Mouse (Mus musculus): ENCODE results near the gene Cyb561d1.
A peak's percentile ranks its signal among the peaks of the same experiment; 100 is the strongest.
"Not testable (repeated sequence)": the region's sequence is repeated elsewhere in the genome, so short reads cannot be mapped to it uniquely, and the experiment has no call there.

Gene Cyb561d1

DNA sequence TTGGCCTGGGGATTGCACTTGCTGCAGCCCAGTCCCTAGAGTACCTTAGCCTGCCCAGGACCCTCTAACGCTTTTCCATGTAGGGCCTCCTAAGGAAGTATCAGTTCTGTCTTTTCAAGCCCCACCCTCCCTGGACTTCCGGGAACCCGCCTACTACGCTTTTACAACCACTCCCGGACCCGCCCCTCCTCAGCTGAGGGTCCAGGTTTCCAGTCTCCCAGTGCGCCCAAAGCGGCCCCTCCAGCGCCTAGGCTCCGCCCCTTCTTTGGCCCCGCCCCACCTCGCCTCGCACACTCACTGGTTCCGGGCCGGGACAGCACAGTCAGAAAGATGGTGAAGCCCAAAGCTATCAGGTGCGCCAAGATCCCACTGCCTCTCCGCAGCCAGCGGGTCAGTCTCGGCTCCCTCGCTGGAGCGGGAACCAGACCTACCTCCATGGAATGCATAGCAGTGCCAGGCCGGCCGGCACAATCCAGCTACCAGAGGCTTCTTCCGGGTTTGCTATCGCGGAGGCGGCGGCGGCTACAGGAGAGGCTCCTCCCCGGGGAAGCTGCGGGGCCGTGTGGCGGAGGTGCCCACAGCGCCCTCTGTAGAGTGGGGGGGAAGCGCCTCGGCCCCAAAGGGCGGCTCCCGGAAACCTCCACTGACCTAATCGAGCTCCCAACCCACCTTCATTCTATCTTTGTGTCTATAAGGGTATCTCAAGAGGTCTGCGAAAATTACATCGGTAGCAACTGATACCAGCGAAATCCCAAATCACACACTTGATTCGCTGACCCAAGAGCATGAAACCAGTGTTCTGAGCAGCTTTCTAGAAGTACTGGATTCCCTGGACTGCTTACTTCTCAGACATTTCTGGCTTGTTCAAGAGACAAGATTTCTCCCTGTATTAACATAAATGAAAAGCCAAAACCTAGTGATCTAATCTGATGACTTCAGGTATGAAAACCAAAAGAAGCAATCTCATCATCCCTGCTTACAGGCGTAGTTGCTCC is at the start of gene Cyb561d1:
Cyb561d1 (minus strand) TSS at position 884 of the 995 bp plus-strand sequence.
- peak; percentile 93 for DNase-seq

DNA sequence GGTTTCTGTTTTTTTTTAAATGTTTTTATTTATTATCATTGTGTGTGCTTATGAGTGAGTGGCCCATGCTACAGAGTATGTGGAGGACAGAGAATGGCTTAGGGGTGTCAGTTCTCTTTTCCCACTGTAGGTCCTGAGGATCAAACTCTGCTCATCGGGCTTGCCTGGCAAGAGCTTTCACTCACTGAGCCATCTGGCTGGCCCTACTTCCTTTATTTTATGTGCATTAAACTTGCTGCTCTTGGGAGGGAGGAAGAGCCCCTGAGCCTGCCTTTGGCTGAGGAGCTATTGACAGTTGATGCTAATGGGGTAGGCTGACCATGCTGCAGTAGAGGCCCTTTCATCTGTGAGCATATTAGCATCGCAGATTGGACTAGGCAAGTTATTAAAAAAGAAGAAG is 45.8 kb upstream of the Cyb561d1 start:
- DNase-seq, result no peak

DNA sequence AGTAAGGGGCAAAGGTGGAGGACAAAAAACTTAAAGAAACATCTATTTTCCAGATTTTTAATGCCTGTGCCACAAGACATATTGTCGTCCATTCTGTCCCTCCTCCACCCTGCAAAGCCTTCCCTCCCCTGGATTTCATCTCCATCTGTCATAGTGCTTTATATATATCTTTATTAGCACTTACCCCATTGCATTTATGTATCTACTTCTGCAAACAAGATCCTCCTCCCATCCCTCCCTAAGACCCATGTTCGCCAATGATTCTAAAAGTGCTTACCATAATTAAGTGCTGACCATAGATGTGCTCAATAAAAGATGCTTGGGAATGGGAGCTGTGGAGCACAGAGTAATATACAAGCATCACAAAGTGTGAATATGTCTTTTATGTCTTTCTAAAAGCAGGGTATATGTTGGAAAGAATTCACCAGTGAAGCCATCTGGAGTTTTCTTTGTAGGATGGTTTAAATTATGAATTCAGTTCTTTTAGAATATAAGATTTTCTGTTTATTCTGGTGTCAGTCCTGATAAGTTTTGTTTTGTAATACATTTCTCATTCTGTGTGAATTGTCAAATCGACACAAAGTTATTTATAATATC is 40.3 kb upstream of the Cyb561d1 start:
- DNase-seq, result no peak

DNA sequence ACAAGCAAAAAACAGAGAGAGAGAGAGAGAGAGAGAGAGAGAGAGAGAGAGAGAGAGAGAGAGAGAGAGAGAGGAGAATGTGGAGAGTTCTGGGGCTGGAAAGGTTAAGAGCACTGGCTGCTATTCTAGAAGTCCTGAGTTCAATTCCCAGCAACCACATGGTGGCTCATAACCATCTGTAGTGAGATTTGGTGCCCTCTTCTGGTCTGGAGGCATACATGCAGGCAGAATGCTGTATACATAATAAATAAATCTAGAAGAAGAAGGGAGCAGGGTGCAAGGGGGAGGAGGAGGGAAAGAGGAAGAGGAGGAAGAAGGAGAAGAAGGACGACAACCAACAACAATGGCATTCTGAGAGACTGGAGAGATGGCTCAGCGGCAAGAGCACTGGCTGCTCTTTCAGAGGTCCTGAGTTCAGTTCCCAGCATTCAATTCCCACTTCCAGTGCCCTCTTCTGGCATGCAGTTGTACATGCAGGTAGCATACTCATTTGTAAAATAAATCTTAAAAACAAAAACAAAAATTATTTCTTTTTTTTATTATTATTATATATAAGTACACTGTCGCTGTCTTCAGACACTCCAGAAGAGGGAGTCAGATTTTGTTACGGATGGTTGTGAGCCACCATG is 36.6 kb upstream of the Cyb561d1 start:
- not testable (repeated sequence) for DNase-seq

DNA sequence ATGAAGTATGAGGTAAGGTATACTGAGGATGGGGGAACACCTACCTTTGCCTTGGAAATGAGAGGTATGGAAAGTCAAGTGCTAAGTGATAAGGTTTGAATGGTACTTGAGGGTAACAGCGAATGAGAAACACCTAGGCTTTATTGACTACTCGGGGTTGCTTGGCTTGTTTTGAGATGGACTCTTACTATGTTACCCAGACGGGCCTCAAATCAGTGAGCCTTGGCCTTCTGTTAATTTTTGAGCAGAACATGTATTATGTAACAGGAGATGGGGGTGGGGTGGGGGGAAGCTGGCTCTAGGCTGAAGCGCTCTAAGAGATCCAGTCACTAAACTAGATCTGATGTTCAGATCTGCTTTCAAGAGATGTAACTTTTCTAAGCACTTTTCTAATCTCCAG is 30.6 kb upstream of the Cyb561d1 start:
- DNase-seq, result no peak

DNA sequence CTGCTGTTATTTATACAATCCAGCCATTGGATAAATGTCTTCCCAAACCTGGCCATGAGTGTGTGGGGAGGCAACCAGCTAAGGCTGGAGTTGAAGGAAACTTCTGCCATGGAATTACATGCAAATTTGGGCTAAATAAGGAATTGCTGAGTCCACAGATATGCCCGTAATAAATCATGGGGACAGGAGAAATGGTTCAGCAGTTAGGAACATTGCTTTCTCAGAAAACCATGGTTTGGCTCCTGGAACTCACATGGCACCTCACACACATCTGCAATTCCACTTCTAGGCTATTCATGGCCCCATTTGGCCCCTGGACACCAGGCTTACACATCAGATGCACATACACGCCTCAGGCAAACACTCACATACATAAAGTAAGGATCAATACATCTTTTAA is 26.5 kb upstream of the Cyb561d1 start:
- no peak for DNase-seq

DNA sequence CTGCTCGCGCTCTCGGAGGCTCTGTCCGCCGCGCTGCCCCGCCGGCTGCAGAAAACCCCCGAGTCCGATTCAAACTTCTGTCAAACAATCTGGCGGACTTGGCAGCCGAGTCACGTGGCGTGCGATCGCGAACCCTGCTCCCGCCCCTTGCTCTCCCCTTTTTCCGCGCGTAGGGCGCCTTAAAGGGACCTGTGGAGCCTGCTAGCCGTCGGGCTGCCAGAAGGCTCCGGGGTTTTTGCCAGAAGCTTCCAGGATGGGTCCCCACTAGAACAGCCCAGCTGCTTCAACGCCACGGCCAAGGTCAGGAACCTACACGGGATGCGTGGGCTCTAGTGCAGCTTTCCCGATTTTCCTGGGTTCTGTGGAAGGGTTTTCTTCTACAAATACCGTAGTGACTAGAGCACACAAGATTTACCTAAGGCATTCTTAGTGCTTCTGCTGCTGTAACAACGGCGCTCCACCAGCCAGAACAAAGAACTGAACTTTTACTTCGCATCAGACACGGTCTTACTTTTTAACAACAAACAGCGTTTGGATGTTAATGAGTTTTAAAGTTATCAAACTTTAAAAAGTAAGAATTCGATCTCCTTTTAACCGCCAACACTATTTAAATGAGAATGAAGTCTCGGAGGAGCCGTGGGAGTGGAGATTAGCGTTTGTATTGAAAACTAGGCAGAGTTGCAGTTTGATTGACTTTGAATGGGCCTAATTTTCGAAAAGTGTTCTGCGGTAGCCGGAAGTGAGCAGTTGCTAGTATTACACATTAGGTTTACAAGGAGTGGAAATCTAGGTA is 25.7 kb upstream of the Cyb561d1 start, which contains the start of gene Sypl2:
Sypl2 (minus strand) TSS at position 91 of the 793 bp plus-strand sequence.
- DNase-seq, result no peak

DNA sequence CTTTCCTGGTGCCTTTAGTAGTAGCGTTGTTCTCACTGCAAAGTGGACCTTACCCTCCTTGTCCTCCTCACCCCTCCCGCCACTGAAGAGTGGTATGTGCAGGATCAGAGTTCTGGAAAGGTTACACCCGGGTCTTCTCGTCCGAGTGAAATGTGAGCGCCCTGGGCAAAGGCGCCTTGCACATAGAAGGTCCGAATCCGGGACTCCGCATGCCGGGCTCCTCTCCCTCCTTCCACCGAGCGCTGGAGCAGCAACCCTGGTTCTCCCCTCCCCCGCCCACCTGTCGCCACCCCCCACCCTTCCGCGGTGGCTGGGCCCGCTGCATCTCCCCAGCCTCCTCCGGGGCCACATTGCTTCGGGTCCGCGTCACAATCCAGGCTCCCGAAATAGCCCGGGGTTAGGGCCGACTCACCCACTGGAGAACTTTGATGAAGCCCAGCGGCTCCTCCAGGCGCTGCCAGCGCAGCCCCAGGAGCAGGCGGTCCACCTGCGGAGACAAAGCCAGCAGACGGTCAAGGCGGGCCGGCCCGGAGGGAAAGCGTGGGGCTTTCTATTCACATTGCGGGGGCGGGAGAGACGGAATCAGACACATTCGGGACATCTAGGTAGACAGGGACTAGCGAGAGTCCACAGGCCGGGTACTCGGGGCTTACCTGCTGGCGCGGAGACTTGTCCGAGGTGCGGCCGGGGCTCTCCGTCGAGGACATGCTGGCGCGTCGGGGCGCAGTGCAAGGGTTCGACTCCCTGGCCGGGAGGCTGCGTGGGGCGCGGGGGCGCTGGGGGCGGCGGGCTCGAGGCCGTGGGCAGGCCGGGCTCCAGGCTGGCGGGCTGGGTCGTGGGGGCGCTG is 24.9 kb upstream of the Cyb561d1 start:
- DNase-seq, result no peak

DNA sequence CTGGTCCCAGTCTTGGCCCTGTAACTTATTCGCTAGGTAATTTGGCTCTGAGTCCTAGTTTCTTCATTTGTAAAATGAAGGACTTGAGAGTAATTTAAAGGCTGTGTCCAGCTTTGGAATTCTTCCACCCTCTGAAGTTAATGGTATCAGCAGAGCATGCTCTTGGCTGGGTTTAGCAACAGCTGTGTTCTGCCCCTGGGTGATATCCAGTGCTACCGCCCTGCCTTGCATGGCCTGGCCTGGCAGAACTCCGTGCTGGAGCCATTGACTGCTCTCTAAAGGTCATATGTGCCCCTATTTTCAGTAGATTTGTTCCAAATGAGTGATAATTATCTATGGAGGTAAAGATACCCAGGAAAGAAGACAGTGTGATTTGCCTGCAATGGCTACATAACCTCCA is 19.6 kb upstream of the Cyb561d1 start:
- no peak for DNase-seq

DNA sequence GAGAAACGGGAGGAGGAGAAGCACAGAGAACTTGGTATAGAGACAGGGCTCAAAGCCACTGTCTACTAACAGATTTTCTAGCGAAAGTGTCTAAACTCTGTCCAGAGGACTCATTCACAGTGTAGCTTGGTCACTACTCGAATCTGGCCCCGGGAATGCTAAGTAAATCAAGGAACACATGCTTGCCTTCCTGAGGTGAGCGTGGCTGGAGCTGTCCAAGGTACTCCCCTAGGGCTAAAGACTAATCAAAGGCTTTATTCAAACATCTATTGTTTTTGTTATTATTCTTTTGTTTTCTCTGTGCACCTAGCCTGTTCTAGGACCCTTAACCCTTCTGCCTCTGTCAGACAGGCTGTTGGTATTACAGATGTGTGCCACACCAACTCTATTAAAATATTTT is 13.7 kb upstream of the Cyb561d1 start:
- DNase-seq, result no peak

DNA sequence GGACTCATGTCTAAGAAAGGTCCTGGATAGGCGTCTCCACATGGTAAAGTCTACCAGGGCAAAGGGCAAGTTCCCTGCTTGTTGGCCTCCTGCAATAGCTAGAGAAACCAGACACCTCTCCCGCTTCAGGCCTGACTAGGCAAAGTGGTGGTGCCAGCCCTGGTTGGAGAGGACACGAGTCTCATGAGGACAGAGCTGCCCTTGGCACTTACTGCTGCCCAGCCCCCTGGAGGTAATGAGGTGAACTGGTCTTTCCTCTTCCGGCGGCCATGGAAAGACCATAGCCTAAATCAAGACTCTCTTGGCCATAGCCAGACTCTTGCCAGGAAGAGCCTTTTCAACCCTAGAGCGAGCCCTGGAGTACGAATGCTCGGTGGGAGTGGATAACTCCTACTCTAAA is 11.4 kb upstream of the Cyb561d1 start:
- DNase-seq, result no peak

DNA sequence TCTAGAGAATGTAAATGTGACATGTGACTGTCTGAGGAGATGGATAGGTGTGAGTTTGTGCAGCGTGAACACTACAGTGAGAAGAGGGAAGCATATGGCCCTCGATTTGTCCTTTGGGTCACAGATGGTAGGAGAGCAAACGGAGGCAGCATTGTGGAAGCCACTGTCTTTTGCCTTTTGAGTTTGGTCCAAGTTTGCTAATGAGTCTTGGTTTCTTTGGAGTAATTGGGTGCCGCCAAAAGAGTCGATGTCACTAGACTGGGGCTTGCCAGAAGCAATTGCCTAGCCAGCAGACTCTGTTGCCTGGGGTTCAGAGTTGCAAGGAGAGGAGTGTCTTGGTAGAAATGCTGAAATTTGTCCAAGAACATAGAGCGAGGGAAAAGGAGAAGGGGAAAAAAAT is 10.8 kb upstream of the Cyb561d1 start:
- peak; percentile 38 for DNase-seq

DNA sequence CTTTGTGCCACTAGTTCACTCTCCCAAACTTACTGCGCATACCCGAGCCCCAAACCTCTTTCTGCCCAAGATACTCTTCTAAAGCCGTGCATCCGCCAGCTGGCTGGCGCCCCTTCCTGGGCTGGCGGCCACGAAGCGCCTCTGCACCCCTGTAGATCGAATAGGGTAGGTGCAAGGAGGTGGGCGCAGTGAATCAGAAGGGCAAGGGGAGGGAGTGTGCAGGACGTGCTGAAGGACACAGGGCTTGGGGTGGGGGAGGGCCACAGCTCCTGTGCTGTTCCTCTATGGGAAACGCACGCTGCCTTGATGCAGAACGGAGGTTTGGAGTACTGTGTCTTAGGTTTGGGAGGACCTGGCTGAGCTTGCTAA is 9.7 kb upstream of the Cyb561d1 start, which contains the start of gene Atxn7l2:
Atxn7l2 (minus strand) TSS at position 164 of the 369 bp plus-strand sequence.
- DNase-seq, result peak; percentile 83

DNA sequence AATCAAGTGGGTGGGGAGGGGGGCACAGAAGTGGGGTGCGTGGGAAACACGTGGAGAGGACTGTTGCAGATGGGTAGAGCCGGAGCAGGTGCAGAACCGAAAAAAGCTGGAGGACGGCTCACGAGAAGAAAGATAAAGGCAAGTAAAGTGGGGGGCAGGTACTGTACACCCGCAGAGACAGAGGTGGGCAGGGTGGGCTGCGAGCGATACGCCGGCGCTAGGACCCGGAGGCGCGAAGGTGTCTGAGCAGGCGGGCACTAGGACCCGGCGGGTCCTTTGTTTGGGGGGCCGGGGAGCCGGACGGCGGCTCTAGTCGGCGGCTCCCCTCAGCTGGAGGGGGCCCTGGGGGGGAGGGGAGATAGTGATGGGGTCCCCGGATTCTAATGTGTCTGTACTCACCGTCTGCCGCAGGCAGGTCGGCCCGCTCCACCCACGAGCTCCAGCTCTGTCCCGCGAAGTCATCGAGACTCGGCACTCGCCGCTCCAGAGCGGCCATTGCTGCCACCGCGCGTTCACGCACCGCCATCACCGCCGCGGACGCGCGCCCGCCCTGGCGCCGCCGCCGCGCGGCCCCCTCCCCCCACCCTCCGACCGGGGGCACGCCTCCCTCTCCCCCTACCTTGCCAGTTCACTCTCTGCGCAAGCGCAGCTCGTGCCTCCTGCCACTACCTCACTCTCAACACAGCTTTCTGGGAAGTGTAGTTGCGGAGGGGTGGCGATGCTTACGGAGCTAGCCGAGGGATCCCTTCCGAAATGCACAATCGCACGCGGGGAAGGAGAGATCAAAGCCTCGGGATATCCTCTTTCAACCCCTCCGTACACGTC is 9.1 kb upstream of the Cyb561d1 start:
- peak; percentile 96 for DNase-seq

DNA sequence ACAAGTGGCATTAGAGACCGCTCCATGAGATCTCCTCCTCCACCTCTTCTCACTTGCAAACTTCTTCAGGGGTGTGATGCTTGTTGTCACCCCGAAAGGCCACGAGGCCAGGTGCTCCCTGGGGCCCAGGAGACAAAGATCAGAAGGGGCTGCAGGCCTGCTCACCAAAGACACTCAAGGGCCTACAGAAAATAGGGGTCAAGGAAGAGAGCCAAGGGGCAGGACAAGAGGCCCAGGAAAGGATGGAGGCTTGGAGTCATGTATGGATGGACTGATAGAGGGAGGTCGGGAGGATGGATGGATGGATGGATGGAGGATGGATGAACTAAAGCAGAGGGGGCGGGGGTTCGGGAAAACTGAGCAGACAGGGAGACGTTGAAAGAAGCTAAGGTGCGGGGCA is 8.5 kb upstream of the Cyb561d1 start:
- DNase-seq, result no peak

DNA sequence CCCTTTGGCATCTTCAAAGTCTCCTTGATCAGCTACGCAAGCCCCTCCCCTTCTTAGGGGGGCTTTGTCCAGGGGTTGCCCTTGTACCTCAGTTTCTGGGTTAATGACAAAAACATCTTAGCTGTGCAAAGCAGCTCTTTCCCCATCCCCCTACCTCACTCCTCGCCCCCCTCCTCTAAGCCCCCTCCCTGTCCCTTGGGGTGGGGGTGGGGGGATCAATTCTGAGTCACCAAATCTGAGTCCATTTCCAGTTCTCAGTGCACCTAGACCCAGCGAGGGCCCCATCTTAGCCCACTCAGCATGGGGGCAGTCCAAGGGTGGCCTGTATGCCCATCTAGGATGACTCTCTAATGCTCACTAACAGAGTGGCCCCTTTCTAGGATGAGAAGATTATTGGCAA is 8.0 kb upstream of the Cyb561d1 start:
- DNase-seq, result no peak

DNA sequence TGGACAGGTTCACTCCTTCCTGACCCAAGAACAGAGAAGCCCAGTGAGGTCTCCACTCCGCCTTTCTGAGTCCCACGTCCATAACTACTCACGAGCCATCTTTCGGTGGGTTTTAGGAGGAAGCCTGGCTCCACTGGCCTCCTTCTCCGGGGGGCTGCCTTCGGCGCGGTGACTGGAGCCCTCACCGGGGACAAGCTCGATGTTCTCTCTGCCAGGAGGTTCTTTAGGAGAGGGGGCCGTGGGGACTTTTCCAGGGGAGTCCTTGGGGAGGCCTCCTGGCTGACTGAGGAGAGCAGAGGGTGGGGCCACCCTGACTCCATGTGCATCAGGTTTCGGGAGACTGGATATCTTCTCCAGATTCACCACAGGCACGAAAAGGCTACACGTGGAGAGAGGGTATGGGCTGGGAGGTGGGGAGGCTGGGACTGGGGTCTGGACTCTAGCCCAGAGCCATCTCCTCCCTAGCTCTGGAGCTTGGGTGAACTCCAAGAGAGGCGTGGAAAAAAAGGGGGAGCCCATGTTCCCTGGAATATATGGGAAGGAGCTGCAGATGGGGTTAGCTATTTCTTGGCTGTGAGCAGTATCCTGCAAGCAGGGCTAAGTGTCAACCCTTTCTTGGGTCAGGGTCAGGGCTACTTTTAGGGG is 5.8 kb upstream of the Cyb561d1 start:
- no peak for DNase-seq

DNA sequence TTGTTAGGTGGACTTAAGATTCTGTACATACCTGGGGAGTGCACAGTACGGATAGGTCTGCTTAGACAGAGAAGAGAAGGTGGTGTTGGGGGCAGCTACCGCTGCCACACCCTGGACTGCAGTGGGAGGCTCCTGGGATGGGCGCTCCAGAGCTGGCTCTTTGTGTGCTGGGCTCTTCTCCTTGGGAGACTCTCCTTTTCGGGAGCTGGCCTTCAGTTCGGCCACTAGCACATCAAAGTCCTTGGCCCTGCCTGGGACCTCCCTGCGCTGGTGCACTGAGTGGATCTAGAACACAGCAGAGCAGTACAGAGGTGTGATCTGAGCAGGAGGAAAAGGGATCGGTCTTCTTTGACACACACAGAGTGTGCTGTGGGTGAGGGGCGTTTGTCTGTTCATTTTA is 4.6 kb upstream of the Cyb561d1 start:
- DNase-seq, result no peak

DNA sequence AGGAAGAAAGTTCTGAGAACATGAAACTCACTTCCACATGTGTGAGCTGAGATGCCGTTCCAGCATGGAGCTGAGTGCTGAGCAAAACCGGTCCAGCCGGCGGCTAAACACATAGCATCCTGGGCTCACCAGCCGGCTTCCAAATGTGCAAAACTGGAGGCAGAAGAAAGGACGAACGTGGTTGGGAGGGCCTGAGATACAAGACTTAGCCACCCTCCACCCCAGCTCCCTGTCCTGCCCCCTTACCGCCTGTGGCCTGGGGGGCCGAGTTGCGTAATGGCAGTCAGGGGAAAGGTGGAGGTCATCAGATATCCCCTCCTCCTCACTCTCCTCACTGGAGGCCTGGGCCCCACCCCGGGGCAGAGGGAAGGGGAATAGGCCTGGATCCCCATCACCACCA is 3.5 kb upstream of the Cyb561d1 start:
- DNase-seq, result no peak

DNA sequence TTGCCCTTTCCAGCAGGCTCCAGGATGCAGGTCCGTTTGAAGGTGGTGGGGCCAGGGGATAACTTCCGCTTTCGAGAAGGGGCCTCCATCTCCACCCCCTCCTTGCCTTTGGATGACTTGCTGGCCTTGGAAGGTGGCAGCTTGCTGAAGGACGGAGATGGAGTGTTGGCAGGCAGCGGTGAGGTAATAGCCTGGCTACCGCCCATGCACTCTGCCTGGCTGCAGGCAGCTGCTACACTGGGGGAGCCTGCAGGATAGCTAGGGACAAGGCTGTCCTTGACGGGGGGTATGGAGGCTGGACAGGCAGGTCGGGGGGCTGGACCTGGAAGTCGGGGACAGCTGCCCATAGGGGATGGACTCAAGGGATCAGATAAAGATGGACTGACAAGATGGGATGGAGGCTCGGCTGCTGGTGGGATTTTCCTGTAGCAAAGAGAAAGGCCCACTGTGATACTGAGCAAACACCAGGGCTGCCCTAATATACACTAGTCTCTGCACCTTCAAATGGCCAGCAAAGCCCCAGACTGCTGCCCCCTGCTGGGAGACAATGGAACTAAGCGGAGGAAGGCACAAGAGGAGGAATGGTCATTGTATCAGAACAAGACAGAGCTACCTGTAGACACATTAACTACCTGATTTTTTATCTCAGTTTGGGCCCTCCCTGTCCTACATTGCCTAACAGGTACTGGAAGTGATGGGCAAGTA is 2.8 kb upstream of the Cyb561d1 start:
- DNase-seq, result peak; percentile 70

Measured in layer of hippocampus, adult 9-11 months (tissue).